Mouse (Mus musculus): ENCODE results near the gene Spats2l.

GRCm38 (mm10) chr1:57976860-57977259 is 202.9 kb downstream of the Spats2l start:
- TF ChIP-seq FLI1 (IDR thresholded peaks at IDR 0.05; ENCODE audit: low read length) (no peak), GATA1 (IDR thresholded peaks at IDR 0.05; ENCODE audit: borderline replicate concordance, low read length) (no peak)

All from megakaryocyte, embryonic 14.5 days (primary cell).